In genomic region chr1:155158970-155159484, GRCm38 (mm10) we compare ENCODE assay signal across 8 mouse cellular contexts. TPM values are rescaled to one million over a fixed set of nuclear protein-coding genes. Genes with fewer than 3 reads are reported as not detected.
DNase-seq lines count a peak whose midpoint lies in the region; ATAC-seq and TF ChIP-seq lines count a peak whose summit lies in the region.

No protein-coding gene starts in this region.

- no peaks in the 10 kb centered on the region for H3K27me3 ChIP-seq in midbrain, embryonic 15.5 days (replicated peaks)

- peak overlapping the region; percentile 87 for H3K27ac ChIP-seq in left cerebral cortex, adult 2 months
- H3K27ac ChIP-seq in midbrain, embryonic 15.5 days, result peak overlapping the region; percentile 88

- peak overlapping the region; percentile 96 for H3K4me3 ChIP-seq in left cerebral cortex, adult 2 months
- H3K4me3 ChIP-seq in midbrain, embryonic 15.5 days, result peak overlapping the region; percentile 85

- DNase-seq in left cerebral cortex, adult 2 months (ENCODE audit: extremely low spot score in 1 of 2, low spot score in 2 of 2), result peak; percentile 51 to 54
- no peak for DNase-seq in left cerebral cortex, adult 11 months (ENCODE audit: low spot score)
- DNase-seq in cerebellum, adult 9-11 months, result peak; percentile 71
- peak; percentile 68 for DNase-seq in gastrocnemius, postnatal 14 days
- peak; percentile 53 for DNase-seq in liver
- peak; percentile 81 for DNase-seq in testis, postnatal 10 days (ENCODE audit: low spot score)

- under 1% methylated on average over 42 of the region's 46 CpGs for WGBS in midbrain, embryonic 15.5 days

- H3K4me2 ChIP-seq in midbrain, embryonic 15.5 days, result peak overlapping the region; percentile 57

- peak; percentile 42 for ATAC-seq in inflammation-experienced regulatory T-cells, adult 6 months
- peak; percentile 76 for ATAC-seq in midbrain, embryonic 15.5 days (replicated peaks)

- peak overlapping the region; percentile 62 for H3K9ac ChIP-seq in midbrain, embryonic 15.5 days

- peaks cover 19% of the 10 kb centered on the region for H3K4me1 ChIP-seq in midbrain, embryonic 15.5 days

- H3K9me3 ChIP-seq in midbrain, embryonic 15.5 days, result no peaks in the 10 kb centered on the region

- no peak for TF ChIP-seq CTCF in left cerebral cortex, adult 2 months (IDR thresholded peaks at IDR 0.05)

- no peaks in the 10 kb centered on the region for H3K36me3 ChIP-seq in midbrain, embryonic 15.5 days (replicated peaks)

- intact Hi-C loops in left cerebral cortex, adult 2 months (cut with DNase I), result loop anchor here (5.0 kb wide), 1 partner anchor 62 kb away; the partner anchor contains the start of gene Ier5
- intact Hi-C loops in gastrocnemius, postnatal 14 days (cut with DNase I; ENCODE audit: low total_unique reads), result no loop called here

RNA-seq across cellular contexts. Expression of gene Stx6, which starts 0.5 kb away (rescaled TPM):
- total RNA-seq in left cerebral cortex, adult 2 months (2021), result 100 to 1,000 TPM; 114 to 120 TPM
- total RNA-seq in gastrocnemius, postnatal 14 days (2021), result 10 to 100 TPM; 14.4 to 20.8 TPM
- 10 to 100 TPM; 50.2 to 72.7 (median 54.4) TPM for polyA plus RNA-seq in inflammation-experienced regulatory T-cells, adult 6 months (2017; shearing (Covaris generic))
- 114 and 118 TPM in 2 replicates for polyA plus RNA-seq in midbrain, embryonic 15.5 days (2015; fragmentation: Nextera tagmentation; extraction: Ambion mirVana)

RNA-seq across cellular contexts. Expression of gene Mr1, which starts 12.4 kb away (rescaled TPM):
- total RNA-seq in left cerebral cortex, adult 2 months (2021), result 1 to 10 TPM; 2.1 to 3.1 TPM
- 1 to 10 TPM; 5.7 TPM for total RNA-seq in gastrocnemius, postnatal 14 days (2021)
- polyA plus RNA-seq in inflammation-experienced regulatory T-cells, adult 6 months (2017; shearing (Covaris generic)), result 10 to 100 TPM; 14.3 to 23.5 (median 22.1) TPM
- 0.71 and 1.2 TPM in 2 replicates for polyA plus RNA-seq in midbrain, embryonic 15.5 days (2015; fragmentation: Nextera tagmentation; extraction: Ambion mirVana)

RNA-seq across cellular contexts. Expression of gene Ier5, which starts 59.6 kb away (rescaled TPM):
- total RNA-seq in left cerebral cortex, adult 2 months (2021), result 10 to 100 TPM; 60.4 to 75.1 TPM
- total RNA-seq in gastrocnemius, postnatal 14 days (2021), result 1 to 10 TPM; 4.6 to 6.4 TPM
- 10 to 100 TPM in 1 of 3 experiments, 1 to 10 TPM in 2; 6.6 to 12.8 (median 7.5) TPM for polyA plus RNA-seq in inflammation-experienced regulatory T-cells, adult 6 months (2017; shearing (Covaris generic))
- 7.2 and 9.4 TPM in 2 replicates for polyA plus RNA-seq in midbrain, embryonic 15.5 days (2015; fragmentation: Nextera tagmentation; extraction: Ambion mirVana)

Comparison
In these comparisons a context has a peak if more than half of its experiments do, and no peak if none do; other contexts are left out.
1. RNA of gene Stx6, which starts 0.5 kb away (total RNA-seq): 114 to 120 TPM in left cerebral cortex, adult 2 months; 14.4 to 20.8 TPM in gastrocnemius, postnatal 14 days; every median in the first group is over 4 times any median in the second.
2. RNA of gene Ier5, which starts 59.6 kb away (total RNA-seq): 60.4 to 75.1 TPM in left cerebral cortex, adult 2 months; 4.6 to 6.4 TPM in gastrocnemius, postnatal 14 days; every median in the first group is over 4 times any median in the second.